Mouse (Mus musculus) gastrocnemius, postnatal 36 days (tissue): Measurements from ENCODE around the gene Olfr1157. TPM values are rescaled to one million over a fixed set of nuclear protein-coding genes. Genes with fewer than 3 reads are reported as not detected.

Source experiments
- DNase-seq, 2 experiments: peaks; one replicate each; pipeline ENCODE4 v3.0.0; 2022
- intact Hi-C: fragments of 180-260 bp; cut with DNase I; formaldehyde crosslinking; loops from one replicate; pipeline ENCODE4 v1.15.1; 2025
- long read RNA-seq, 2 experiments: library from polyadenylated mRNA; stranded (forward); transcript quantifications; one replicate each; pipeline ENCODE4 v2.0.0; 2021
- total RNA-seq, 2 experiments: library from RNA; stranded (reverse); gene quantifications; 2 replicates each; pipeline ENCODE4 v1.2.3; 2021

Olfr1157 gene
- total RNA-seq, result not detected
- long read RNA-seq, experiment 1, result 0 reads
- long read RNA-seq, experiment 2, result 0 reads

- intact Hi-C loops, result no loop called here
- DNase-seq, result no peak
Measured at GRCm38 (mm10) chr2:87968199-87968598, at the start of gene Olfr1157. Olfr1157 (minus strand) TSS chr2:87968299.

GRCm38 (mm10) chr2:88007515-88008318 lies 39.6 kb upstream of the Olfr1157 start, which contains the start of gene Olfr1160:
Olfr1160 (minus strand) TSS chr2:88008268.
- intact Hi-C loops, result no loop called here
- no peak for DNase-seq

- DNase-seq, result no peak
- intact Hi-C loops, result no loop called here
Measured at GRCm38 (mm10) chr2:87989813-87990212, 21.7 kb upstream of the Olfr1157 start, which contains the start of gene Olfr1158. Olfr1158 (plus strand) TSS chr2:87990113.

DNA sequence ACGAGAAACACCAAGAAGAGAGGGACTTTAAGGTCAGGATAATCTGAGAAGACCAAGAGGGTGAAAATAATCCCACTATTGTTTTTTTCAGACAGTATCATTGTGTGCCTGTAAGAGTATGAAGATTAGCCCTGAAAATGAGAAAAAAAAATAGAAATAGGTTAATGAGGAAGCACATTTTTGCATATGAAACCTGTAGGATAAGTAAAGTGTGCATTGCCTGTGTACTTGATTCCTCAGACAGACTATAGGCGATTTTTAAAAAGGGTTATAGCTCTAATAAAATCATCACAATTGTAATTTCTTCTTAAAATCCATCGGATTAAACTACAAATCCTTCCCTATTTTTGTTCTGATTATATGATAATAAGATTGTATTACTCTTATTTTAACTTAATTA lies 6.5 kb upstream of the Olfr1157 start, which contains the start of gene Olfr74:
Gene Olfr74, minus strand, starts transcription at position 101 of the 400 bp plus-strand sequence.
- no peak for DNase-seq
- intact Hi-C loops, result no loop called here

- DNase-seq, result no peak
- intact Hi-C loops, result no loop called here
Measured at GRCm38 (mm10) chr2:87953000-87953399, 15.1 kb downstream of the Olfr1157 start, which contains the start of gene Olfr1156. Olfr1156 (minus strand) TSS chr2:87953100.

DNA sequence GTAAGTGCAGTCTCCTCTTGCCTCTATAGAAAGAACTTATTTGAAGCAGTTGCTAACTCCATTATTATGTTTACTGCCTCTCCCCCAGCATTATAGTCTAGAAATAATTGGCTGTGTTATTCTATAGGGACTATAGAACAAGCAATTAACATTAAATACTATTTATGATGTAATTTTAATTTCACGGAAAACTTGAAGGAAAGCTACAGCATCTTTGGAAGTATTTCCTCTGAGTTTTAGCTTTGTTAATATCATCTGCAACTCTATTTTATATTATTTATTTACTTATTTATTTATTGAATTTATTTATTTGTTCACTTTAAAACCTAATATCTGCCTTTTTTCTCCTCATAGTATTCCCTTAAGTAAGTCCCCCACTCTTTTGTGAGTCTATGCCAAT lies 23.1 kb downstream of the Olfr1157 start, which contains the start of gene Olfr1155:
Gene Olfr1155, minus strand, starts transcription at position 101 of the 400 bp plus-strand sequence.
- DNase-seq, result no peak
- intact Hi-C loops, result no loop called here

Other genes with a start within 250 kb of the Olfr1157 start
- not detected for gene Olfr1138, start 228.3 kb downstream of the Olfr1157 start, total RNA-seq
- not detected for gene Olfr1140, start 224.5 kb downstream of the Olfr1157 start, total RNA-seq
- gene Olfr1141, start 214.3 kb downstream of the Olfr1157 start, total RNA-seq, result not detected
- not detected for gene Olfr152, start 188.8 kb downstream of the Olfr1157 start, total RNA-seq
- gene Olfr1143, start 167.7 kb downstream of the Olfr1157 start, total RNA-seq, result not detected
- gene Olfr1145, start 158.5 kb downstream of the Olfr1157 start, total RNA-seq, result not detected
- not detected for gene Olfr1148, start 137.8 kb downstream of the Olfr1157 start, total RNA-seq
- not detected for gene Olfr1150-ps1, start 124.3 kb downstream of the Olfr1157 start, total RNA-seq
- not detected for gene Olfr1151, start 112.4 kb downstream of the Olfr1157 start, total RNA-seq
- not detected for gene Olfr1152, start 101.8 kb downstream of the Olfr1157 start, total RNA-seq
- gene Olfr1153, start 73.3 kb downstream of the Olfr1157 start, total RNA-seq, result not detected
- gene Olfr1154, start 63.1 kb downstream of the Olfr1157 start, total RNA-seq, result not detected
- not detected for gene Olfr1155, start 23.2 kb downstream of the Olfr1157 start, total RNA-seq
- gene Olfr1156, start 15.2 kb downstream of the Olfr1157 start, total RNA-seq, result not detected
- gene Olfr74, start 6.4 kb upstream of the Olfr1157 start, total RNA-seq, result not detected
- not detected for gene Olfr1158, start 21.8 kb upstream of the Olfr1157 start, total RNA-seq
- not detected for gene Olfr1160, start 40.0 kb upstream of the Olfr1157 start, total RNA-seq
- not detected for gene Olfr1161, start 54.5 kb upstream of the Olfr1157 start, total RNA-seq
- gene Olfr73, start 69.4 kb upstream of the Olfr1157 start, total RNA-seq, result not detected
- not detected for gene Olfr1162, start 82.8 kb upstream of the Olfr1157 start, total RNA-seq
- gene Olfr1163, start 103.5 kb upstream of the Olfr1157 start, total RNA-seq, result not detected
- not detected for gene Olfr1164, start 125.7 kb upstream of the Olfr1157 start, total RNA-seq
- gene Olfr1166, start 160.0 kb upstream of the Olfr1157 start, total RNA-seq, result not detected
- gene Olfr1167, start 186.9 kb upstream of the Olfr1157 start, total RNA-seq, result not detected
- gene Olfr1168, start 213.6 kb upstream of the Olfr1157 start, total RNA-seq, result not detected